Mouse (Mus musculus) embryonic facial prominence, embryonic 12.5 days (tissue): ENCODE measurements around the gene Tmprss9. TPM values are rescaled to one million over a fixed set of nuclear protein-coding genes. Genes with fewer than 3 reads are reported as not detected.

Experiments
- ATAC-seq: fragments of 200-750 bp; cut with Nextera tagmentation; 2 replicates; pipeline ENCODE4 v1.8.0; 2017; ENCODE audit not compliant: insufficient number of reproducible peaks, insufficient read depth, low FRiP score, low TSS enrichment
- H3K27ac ChIP-seq: fragments of 300-500 bp; sonication (generic); 2 replicates; pipeline ENCODE4 v1.5.1; 2016; ENCODE audit warnings: mild to moderate bottlenecking
- H3K27me3 ChIP-seq: fragments of 300-500 bp; sonication (generic); 2 replicates; pipeline ENCODE4 v1.6.1; 2016; ENCODE audit warnings: mild to moderate bottlenecking, moderate library complexity
- H3K36me3 ChIP-seq: fragments of 300-500 bp; sonication (generic); 2 replicates; pipeline ENCODE4 v1.6.1; 2016; ENCODE audit warnings: mild to moderate bottlenecking
- H3K4me1 ChIP-seq: fragments of 300-500 bp; sonication (generic); 2 replicates; pipeline ENCODE4 v1.6.1; 2016
- H3K4me2 ChIP-seq: fragments of 300-500 bp; sonication (generic); replicated peaks from 2 replicates; pipeline ENCODE4 v1.6.1; 2016; ENCODE audit warnings: mild to moderate bottlenecking, moderate library complexity
- H3K4me3 ChIP-seq: fragments of 300-500 bp; sonication (generic); 2 replicates; pipeline ENCODE4 v1.5.1; 2016; ENCODE audit warnings: mild to moderate bottlenecking
- H3K9ac ChIP-seq: fragments of 300-500 bp; sonication (generic); 2 replicates; pipeline ENCODE4 v1.6.1; 2016; ENCODE audit warnings: mild to moderate bottlenecking, moderate library complexity
- H3K9me3 ChIP-seq: fragments of 300-500 bp; sonication (generic); 2 replicates; pipeline ENCODE4 v1.6.1; 2016; ENCODE audit warnings: mild to moderate bottlenecking, moderate library complexity
- WGBS: fragments of 180-500 bp; shearing (Covaris S2); methylation state at CpG from one replicate; pipeline ENCODE4 v1.1.7; 2016; 5-methylcytosine and 5-hydroxymethylcytosine counted together
- polyA plus RNA-seq: library from polyadenylated mRNA; unstranded; fragments of >200 nt; fragmentation: Nextera tagmentation; extraction: Ambion mirVana; gene quantifications from 2 replicates; pipeline ENCODE4 v1.2.1, GENCODE M21; 2016

The Tmprss9 gene
- polyA plus RNA-seq, 1 experiment from 2014 or later, result 0.09 TPM

DNA sequence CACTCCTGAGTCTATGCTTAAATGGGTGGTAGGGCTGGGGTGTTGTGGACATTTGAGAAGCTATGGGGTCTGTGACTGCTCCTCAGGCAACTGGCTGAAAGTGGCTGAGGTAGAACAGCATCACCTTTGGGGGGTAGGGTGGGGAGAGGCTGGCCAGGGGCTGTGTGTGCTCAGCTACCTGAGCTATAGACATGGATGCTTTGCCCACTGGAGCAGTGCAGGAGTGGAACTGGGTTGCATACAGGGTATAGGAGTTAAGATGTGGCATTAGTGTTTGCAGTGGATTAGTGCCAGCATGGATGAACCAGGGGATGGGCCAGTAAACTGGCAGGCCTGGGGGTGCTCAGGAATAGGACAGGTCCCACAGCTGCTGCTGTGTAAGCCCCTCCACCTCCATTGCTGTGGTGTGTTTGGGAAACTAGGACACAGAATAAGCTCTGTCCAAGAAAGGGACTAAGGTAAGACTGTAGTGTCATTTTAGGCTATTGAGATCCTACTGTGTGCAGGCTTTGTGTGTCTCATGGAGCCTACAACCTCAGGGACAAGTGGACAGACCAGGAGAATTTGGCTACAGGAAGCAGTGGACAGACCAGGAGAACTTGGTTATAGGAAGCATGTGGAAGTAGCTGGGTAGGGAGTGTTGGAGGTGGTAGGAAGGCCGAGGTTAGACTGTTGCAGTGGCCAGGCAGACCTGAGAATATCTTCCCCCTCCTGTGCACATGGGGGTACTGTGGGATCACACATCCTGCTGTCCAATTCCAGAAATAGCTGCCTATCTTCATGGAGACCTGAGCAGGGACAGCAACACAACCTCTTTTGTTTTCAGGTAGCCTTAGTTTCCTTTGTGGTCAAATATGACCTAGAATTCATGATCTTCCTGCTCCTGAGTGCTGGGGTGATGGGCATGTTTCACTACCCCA, 42.0 kb upstream of the Tmprss9 start:
- H3K4me2 ChIP-seq, result no peak overlapping the region

DNA sequence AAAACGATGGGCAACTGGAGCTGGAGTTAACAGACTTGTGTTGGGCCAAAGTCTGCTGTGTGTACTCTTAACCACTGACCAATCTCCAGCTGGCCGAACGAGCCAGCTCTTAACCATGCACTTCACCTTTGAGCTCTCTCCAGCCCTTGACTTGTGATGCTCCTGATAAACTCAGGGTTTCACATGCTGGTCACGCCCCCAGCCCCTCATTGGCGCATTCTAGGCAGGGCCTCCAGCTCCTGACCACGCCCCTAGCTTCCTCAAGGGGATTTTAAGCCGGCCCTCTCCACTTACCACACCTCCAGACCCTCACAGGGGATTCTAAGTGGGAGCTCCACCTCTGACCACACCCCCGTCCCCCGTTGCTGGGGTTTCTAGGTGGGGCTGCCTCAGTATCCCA, 40.5 kb upstream of the Tmprss9 start:
- Histone ChIP-seq H3K36me3 (peaks cover 20% of the 10 kb centered on the region), H3K4me1 (peaks cover 29% of the 10 kb centered on the region), H3K4me2 (no peak overlapping the region), H3K27ac (no peak overlapping the region), H3K27me3 (peaks cover 31% of the 10 kb centered on the region), H3K9ac (no peak overlapping the region), H3K9me3 (peaks cover 9% of the 10 kb centered on the region; the same call in 1 of the 2 replicates), H3K4me3 (no peak overlapping the region)
- WGBS, result 2% methylated on average over 9 of the region's 9 CpGs
- no peak for ATAC-seq

More for the DNA sequence above, 42.0 kb upstream of the Tmprss9 start:
- Histone ChIP-seq H3K9me3 (peaks cover 4% of the 10 kb centered on the region; the same call in 1 of the 2 replicates), H3K4me1 (peaks cover 29% of the 10 kb centered on the region), H3K27me3 (peaks cover 16% of the 10 kb centered on the region), H3K36me3 (peaks cover 20% of the 10 kb centered on the region), H3K9ac (no peak overlapping the region), H3K4me3 (no peak overlapping the region), H3K27ac (no peak overlapping the region)
- no peak for ATAC-seq
- WGBS, result 59% methylated on average over 1 of the region's 1 CpGs

DNA sequence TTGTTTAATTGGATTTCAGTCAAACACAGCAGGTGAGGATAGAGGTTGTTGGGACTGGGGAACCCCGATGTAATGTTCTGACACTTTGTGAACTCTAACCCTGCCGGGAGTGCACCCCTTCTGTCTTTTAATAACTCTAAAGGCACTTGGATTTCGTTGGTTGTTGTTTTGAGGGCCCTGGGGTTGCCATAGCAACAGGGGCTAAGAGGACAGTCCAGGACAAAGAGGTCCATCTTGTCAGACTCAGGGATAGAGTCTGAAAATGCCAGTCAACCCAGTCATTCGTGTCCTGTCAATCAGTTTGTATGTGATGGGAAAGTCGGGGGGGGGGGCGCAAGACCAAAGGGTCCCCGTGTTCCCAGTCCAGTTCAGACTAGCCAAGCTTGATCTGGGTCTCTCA, 38.8 kb upstream of the Tmprss9 start:
- H3K27ac ChIP-seq, result no peak overlapping the region
- peaks cover 27% of the 10 kb centered on the region for H3K4me1 ChIP-seq
- ATAC-seq, result no peak
- no peak overlapping the region for H3K9ac ChIP-seq
- H3K9me3 ChIP-seq, result peaks cover 9% of the 10 kb centered on the region; the same call in 1 of the 2 replicates
- 71% methylated on average over 7 of the region's 7 CpGs for WGBS
- H3K4me2 ChIP-seq, result no peak overlapping the region
- peaks cover 19% of the 10 kb centered on the region for H3K36me3 ChIP-seq
- H3K4me3 ChIP-seq, result no peak overlapping the region
- H3K27me3 ChIP-seq, result peaks cover 45% of the 10 kb centered on the region

DNA sequence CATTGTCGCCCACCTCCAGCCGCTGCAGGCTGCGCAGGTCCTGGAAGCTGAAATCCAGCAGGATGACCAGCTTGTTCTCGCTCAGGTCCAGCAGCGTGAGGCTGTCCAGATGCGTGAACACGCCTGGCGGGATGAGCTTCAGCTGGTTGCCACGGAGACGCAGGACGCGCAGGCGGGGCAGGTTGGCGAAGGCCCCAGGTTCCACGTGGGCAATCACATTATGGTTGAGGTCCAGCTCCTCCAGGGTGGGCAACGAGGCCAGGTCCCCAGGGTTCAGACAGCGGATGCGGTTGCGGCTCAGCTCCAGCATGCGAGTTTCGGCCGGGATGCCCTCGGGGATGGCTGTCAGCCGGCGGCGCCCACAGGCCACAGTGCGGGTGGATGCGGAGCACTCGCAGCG, 36.0 kb upstream of the Tmprss9 start:
- peaks cover 12% of the 10 kb centered on the region for H3K4me1 ChIP-seq

DNA sequence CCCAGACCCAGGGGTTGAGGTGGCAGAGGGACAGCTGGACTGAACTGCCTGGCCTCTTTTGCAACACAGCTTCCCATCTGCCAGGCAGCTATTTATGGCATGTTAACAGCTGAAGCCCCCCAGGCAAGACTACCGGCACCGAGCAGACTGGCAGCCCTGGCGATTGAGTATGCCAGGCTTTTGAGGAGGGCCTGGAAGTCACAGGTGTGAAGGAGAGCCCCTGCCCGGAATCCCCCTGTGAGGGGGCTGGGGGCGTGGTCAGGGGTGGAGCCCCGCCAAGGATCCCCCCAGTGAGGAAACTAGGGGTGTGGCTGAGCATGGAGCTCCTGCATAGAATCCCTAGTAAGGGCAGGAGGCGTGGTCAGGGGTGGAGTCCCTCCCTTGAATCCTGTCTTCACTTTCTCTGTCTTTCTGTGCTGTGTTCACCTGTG, 34.7 kb upstream of the Tmprss9 start:
- H3K9me3 ChIP-seq, result peaks cover 9% of the 10 kb centered on the region; the same call in 1 of the 2 replicates
- peaks cover 57% of the 10 kb centered on the region for H3K27me3 ChIP-seq
- H3K9ac ChIP-seq, result no peak overlapping the region
- H3K27ac ChIP-seq, result no peak overlapping the region
- H3K4me3 ChIP-seq, result no peak overlapping the region
- WGBS, result 47% methylated on average over 7 of the region's 7 CpGs
- ATAC-seq, result no peak
- no peaks in the 10 kb centered on the region for H3K36me3 ChIP-seq
- no peak overlapping the region for H3K4me2 ChIP-seq
- H3K4me1 ChIP-seq, result 0 out of 2 replicates have a peak, but pooled peaks cover 4% of the 10 kb centered on the region

More for the DNA sequence above, 36.0 kb upstream of the Tmprss9 start:
- Histone ChIP-seq H3K4me3 (no peak overlapping the region), H3K9ac (no peak overlapping the region), H3K27me3 (peaks cover 52% of the 10 kb centered on the region), H3K36me3 (no peaks in the 10 kb centered on the region), H3K4me2 (no peak overlapping the region), H3K27ac (no peak overlapping the region), H3K9me3 (peaks cover 9% of the 10 kb centered on the region; the same call in 1 of the 2 replicates)
- no peak for ATAC-seq
- WGBS, result 60% methylated on average over 30 of the region's 30 CpGs

DNA sequence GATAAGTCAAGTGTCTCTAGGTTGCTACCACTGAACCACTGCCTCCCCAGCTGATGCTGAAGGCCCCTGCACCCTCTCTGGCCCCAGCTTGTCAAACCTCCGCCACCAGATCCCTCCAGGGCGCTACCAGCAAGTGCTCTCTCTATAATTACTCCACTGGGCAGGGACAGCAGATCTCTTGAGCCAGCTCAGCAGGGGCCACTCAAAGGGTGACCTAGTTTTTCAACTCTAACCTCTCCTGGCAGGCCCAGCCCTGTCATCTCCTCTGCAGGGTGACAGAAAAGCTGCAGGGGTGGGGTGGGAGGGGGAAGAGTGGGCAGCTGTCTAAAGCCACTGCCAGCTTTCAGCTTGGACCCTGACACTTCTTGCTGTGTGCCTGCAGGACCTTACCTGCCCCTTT, 33.8 kb upstream of the Tmprss9 start:
- Histone ChIP-seq H3K4me1 (0 out of 2 replicates have a peak, but pooled peaks cover 4% of the 10 kb centered on the region), H3K4me3 (no peak overlapping the region), H3K27ac (no peak overlapping the region), H3K9me3 (peaks cover 9% of the 10 kb centered on the region; the same call in 1 of the 2 replicates), H3K27me3 (peaks cover 65% of the 10 kb centered on the region), H3K4me2 (no peak overlapping the region), H3K9ac (no peak overlapping the region), H3K36me3 (no peaks in the 10 kb centered on the region)
- ATAC-seq, result no peak
- 11% methylated on average over 2 of the region's 2 CpGs for WGBS

DNA sequence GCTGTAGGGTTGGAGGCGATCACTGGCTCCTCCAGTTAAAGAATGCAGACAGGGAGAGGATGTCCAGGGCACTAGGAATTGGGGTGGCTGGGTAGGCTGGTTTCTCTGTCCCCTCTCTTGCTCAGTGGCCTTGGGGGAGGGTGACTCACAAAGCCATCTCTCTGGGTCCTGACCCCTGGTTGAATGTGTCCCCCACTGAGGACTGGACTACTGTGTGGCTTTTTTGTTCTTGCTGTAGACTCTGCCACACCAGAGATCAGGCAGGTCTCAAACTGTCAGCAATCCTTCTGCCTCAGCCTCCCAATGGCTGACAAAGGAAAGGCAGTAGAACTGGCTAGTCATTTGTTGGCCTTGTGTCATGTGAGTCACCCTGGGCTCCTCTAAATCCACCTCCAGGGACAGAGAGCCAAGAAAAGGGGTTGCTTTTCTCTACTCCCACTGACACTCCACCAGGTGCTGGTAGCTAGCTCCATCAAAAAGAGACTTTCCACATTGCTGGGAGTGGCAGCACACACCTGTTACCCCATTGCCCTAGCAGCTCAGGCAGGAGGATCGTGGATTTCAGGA, 33.2 kb upstream of the Tmprss9 start:
- peaks cover 67% of the 10 kb centered on the region for H3K27me3 ChIP-seq
- H3K4me2 ChIP-seq, result no peak overlapping the region
- 0 out of 2 replicates have a peak, but pooled peaks cover 5% of the 10 kb centered on the region for H3K4me1 ChIP-seq
- H3K36me3 ChIP-seq, result no peaks in the 10 kb centered on the region
- no peak overlapping the region for H3K4me3 ChIP-seq
- no peak overlapping the region for H3K27ac ChIP-seq
- peaks cover 9% of the 10 kb centered on the region; the same call in 1 of the 2 replicates for H3K9me3 ChIP-seq
- 61% methylated on average over 2 of the region's 2 CpGs for WGBS
- ATAC-seq, result no peak
- no peak overlapping the region for H3K9ac ChIP-seq

DNA sequence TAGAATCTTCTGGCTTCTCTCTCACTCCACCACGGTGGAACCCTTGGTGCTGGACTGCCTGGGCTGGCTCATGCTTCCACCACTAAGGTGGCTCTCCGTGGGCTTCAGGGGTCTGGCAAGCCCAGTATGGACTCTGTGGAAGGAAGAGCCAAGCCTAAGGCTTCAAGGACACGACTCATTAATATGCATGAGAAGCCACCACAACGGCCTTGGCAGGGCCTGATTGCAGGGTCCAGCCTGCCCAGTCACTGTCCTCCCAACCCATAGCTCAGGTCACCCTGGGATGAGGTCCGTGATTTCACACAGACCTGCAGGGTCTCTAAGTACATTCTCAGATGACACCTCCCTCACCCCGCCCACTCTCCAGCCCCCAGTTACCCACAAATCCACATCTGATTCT, 31.8 kb upstream of the Tmprss9 start:
- Histone ChIP-seq H3K4me3 (no peak overlapping the region), H3K9me3 (peaks cover 2% of the 10 kb centered on the region; the same call in 1 of the 2 replicates), H3K9ac (no peak overlapping the region), H3K27ac (no peak overlapping the region), H3K27me3 (peaks cover 67% of the 10 kb centered on the region), H3K4me2 (no peak overlapping the region), H3K36me3 (no peaks in the 10 kb centered on the region), H3K4me1 (peaks cover 14% of the 10 kb centered on the region)
- no peak for ATAC-seq
- 65% methylated on average over 6 of the region's 6 CpGs for WGBS

DNA sequence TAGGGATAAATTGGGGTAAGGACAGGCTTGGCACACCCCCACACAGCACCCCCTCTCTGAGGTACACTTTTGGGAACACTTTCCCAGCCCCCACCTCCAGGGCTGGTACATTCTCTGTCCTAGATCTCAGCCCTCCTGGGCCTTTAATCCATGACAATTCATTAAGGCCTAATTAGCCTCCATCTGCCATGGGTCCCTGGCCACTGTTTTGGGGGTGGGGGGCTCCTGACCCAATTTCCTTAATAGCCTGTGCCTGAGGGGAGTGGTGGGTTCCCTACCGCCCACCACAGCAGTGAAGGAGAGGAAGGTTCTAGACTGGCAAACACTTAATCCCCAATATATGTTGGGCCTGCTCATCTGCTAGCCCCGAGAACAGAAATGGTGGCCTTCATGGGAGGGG, 30.0 kb upstream of the Tmprss9 start:
- no peak overlapping the region for H3K27ac ChIP-seq
- no peaks in the 10 kb centered on the region for H3K9me3 ChIP-seq
- no peak overlapping the region for H3K4me3 ChIP-seq
- no peak for ATAC-seq
- H3K9ac ChIP-seq, result 0 out of 2 replicates have a peak overlapping the region, but pooled peaks have one; percentile 5
- H3K36me3 ChIP-seq, result no peaks in the 10 kb centered on the region
- 68% methylated on average over 2 of the region's 2 CpGs for WGBS
- no peak overlapping the region for H3K4me2 ChIP-seq
- H3K4me1 ChIP-seq, result peaks cover 14% of the 10 kb centered on the region
- H3K27me3 ChIP-seq, result peaks cover 69% of the 10 kb centered on the region

DNA sequence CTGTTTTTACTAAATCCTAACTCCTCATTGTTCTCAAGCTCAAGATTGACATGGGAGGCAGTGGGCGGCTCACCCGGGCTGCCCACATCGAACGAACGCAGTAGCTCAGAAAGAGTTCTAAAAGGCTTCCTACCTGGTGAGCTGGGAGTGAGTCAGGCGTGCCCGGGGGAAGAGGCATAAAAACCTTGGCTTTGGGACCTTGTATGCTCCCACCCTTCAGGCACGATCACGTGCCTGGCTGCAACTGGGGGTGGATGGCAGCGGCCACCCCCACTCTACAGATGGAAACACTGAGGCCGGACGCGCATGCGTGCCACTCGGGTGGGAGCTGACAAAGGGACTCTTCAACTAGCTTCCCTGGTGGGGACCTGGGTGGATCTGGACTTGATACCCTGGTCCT, 29.3 kb upstream of the Tmprss9 start:
- Histone ChIP-seq H3K4me2 (no peak overlapping the region), H3K27ac (no peak overlapping the region), H3K4me1 (peaks cover 14% of the 10 kb centered on the region), H3K9ac (no peak overlapping the region), H3K27me3 (peaks cover 62% of the 10 kb centered on the region), H3K4me3 (no peak overlapping the region), H3K9me3 (no peaks in the 10 kb centered on the region), H3K36me3 (no peaks in the 10 kb centered on the region)
- ATAC-seq, result no peak
- 84% methylated on average over 15 of the region's 15 CpGs for WGBS

DNA sequence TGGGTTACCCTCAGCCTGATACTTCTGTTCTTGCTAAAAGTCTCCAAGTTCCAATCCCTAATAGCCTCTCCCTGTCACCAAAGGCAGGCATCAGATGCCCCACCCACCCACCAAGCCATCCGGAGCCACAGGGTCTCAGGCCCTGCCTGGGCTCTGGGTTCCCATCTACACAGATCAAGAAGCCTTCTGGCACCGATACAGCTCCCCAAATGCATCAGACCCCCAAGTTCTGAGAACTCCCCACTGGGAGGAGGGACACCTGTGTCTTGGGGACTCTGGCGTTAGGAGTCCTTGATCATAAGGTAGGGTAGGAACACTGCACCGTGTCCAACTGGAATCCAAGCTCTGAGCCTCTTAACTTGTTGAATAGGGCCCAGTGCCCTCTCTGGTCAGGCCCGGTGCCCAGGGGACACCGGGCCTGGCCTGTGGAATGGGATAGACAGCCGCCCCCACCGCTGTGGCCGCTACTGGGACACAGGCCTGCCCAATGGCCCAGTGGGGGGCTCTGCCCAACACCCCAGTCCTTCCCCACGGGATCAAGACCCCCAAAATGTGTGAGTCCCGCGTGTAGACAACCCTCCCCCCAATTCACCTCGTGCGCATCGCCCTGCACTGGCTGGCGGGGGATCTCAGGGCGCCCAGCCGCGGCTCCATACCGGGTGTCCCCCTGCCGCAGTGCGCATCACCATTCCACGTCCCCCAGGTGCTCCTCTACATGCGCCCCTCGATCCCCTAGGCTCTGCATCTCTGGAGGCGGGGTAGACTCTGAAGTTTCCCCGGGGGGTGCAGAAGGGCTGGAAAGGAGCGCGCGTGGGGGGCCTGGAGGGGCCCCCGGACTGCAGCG, 28.3 kb upstream of the Tmprss9 start:
- Histone ChIP-seq H3K36me3 (no peaks in the 10 kb centered on the region), H3K9me3 (no peaks in the 10 kb centered on the region), H3K4me1 (peaks cover 10% of the 10 kb centered on the region), H3K4me2 (peak overlapping the region; percentile 94), H3K4me3 (peak overlapping the region; percentile 54), H3K9ac (peak overlapping the region; percentile 65), H3K27me3 (peaks cover 55% of the 10 kb centered on the region), H3K27ac (no peak overlapping the region)
- ATAC-seq, result no peak
- 8% methylated on average over 32 of the region's 32 CpGs for WGBS
